Mouse (Mus musculus): ENCODE measurements at regions not wholly inside any gene's neighbourhood (a gene's known extent, or its start where the extent isn't known, plus 50 kb on each side); places are given as distances from the start of the nearest gene placed in this dataset.
"Not testable (repeated sequence)": the region's sequence is repeated elsewhere in the genome, so short reads cannot be mapped to it uniquely, and the experiment has no call there.

DNA sequence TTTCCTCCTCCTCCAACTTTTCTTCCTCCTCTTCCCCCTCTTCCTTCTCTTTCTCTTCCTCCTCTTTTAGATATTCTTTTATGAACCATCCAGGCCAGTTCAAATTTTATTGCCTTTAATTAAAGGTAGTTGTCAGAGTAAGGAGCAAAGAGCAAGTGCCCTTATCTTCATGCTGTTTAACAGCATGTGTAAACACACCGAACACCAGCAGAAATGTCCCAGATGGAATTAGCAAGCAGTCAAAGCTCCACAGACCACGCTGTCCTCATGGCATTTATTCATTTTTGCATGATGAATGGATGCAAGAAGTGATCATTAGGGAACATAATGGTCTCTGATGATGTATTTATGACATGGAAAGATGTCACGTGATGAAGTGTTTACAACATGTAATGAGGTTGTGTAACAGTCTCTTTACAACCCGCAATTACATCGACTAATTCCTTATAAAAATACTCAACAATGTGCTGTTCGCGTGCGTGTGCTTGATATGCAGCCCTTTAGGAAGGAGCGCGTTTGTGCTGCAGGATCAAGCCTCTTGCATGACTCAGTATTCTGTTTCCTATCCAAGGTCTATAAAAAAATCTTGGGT is 187.0 kb downstream of the Bmp2 start:
- in situ Hi-C loops (cut with MboI, MseI), result no loop called here

DNA sequence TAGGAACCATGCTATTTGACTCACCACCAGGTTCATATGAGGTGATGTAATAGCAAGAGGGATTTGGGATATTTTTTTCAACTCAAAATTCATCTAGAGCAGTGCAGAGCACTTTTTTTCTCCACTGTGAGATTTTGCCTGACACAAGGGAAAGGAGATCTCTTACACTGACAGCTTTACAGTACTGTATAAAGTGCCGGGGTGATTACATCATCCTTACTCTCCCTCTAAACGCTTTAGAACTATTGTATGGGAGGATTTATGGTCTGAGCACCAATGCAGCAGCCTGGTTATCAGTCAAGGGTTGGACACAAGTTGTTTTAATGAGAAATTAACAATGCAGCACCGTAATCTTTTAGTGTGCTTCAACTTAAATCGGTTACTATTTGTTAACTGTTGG is 196.5 kb downstream of the Bmp2 start:
- in situ Hi-C loops (cut with MboI, MseI), result no loop called here

DNA sequence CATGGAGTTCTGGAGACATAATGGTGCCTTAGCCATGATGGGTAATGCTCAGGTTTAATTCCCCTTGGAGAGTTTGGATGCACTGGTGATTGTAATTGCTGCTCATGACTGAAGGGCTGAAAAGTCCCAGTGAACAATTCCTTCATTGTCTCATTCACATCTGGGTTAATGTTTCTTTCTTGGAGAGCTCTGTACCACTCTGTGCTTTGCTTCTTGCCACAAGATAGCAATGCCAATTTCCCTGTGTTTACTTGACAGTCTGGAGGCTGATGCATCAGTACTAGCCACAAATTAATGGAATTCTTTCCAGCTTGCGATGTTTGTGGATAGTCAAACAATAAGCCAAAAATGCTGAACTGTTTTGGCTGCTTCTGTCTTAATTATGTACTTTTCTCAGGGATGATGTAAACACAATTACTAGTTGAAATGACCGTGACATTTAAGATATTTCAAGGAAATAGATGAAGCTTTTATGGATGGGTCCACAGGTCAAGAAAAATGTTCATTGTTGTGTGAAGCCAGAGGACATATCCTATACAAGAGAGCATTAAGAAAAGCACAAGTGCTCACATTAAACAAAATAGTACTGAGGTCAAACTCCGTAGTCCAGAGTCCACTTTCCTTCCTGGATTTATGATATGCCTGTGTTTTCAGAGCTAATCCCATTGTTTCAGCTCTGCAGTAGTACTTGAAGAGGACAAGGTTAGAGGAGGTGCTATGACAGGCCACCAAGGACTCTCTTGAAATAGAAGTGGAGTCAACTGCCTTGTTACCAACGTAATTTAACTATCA is 198.1 kb downstream of the Bmp2 start:
- in situ Hi-C loops (cut with MboI, MseI), result no loop called here

DNA sequence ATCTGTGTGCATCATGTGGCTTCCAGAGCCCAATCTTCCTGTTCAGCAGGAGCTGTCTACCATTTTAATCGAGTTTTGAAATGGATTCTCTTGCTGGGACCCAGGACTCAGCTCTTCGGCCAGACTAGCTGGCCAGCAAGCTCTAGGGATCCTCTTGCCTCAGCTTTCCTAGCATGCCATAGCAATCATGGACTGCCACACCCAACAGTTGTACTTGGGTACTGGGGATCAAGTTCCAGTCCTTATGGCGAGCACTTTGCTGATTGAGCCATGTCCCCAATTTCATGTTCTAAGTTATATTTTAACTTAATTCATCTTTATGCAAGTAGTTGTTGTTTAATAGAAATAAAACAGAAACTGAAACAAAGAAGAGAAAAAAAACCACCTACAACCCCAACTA is 202.1 kb downstream of the Bmp2 start:
- in situ Hi-C loops (cut with MboI, MseI), result no loop called here

DNA sequence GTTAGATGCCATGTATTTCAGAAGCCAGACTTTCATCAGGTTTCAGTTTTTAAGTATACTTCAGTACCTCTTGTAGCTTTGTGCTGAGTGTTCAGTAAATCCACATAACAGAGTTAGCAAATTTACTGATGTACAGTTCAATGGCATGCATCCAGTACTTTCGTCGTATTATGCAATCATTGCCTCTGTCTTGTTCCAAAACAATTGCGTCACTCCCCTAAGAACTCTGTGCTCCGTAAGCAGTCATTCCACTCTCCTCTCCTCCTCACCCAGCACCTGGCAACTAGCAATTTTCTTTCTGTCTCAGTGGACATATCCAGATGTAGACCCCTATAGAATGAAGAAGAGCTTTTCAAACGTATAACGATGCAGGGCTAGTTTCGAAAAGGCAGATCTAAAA is 209.5 kb downstream of the Bmp2 start:
- in situ Hi-C loops (cut with MboI, MseI), result no loop called here

DNA sequence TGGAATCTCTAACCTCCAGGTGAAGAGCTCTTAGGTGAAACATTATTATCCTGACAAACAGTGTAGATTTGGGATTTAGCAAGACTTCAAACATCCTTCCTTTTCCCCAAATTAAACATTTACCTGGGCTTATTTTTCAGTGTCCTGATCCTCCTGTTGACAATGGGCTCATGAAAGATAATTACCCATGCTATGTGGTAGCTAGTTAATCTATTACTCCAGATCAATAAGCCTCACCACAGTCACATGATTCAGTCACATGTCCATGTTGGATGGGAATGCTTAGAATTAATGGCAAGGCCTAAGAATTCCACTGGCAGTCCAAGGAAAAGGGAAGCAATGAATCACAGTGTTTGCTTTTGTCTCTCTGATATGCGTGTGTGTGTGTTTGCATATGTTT is 216.6 kb downstream of the Bmp2 start:
- in situ Hi-C loops (cut with MboI, MseI), result no loop called here

DNA sequence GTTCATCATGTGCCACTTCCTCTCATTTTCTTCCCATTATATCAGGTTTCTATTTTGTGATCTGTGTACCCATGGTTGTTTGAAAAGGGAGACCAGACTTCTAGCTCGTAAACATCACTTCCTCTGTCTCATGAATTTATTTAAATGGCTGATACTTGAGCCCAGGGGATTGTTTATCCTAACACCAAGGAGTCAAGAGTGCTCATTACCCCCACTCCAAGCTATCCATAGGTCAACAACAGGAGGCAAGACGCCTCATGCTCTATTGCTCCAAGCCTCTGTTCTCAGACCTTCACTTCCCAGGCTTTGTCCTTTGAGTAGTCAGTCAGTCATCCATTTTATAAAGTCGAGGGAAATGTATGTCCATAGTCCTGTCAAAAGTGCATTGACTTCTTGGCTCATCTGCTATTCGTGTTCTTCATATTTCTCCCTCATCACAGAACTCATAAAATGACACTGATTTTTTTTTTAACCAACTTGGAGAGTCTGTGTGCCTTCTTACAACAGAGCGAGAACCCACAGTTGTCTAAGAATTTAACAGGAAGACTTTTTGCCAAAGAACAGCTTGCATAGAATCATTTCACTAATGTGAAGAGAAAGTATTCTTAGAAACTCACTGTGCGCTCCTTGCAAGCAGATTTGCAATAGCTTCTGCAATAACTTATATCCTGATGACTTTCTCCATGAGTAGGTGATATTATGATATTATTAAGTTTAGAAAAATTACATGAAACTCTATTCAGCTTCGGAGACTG is 231.8 kb downstream of the Bmp2 start:
- in situ Hi-C loops (cut with MboI, MseI), result no loop called here

DNA sequence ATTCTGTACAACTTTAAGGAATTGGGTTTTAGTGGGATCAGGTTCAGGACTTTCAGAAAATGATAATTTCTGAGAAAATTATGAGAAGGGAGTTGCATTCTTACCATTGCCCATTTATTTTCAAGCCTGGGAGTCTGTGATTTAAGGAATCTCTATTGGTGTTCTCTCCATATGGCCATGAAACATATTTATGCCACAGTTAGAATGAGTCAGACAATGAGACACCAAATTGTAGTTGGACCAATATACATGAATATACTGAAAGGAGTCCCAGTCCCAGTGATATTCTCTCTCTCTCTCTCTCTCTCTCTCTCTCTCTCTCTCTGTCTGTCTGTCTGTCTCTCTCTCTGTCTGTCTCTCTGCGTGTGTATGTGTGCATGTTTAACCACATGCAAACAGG is 239.1 kb downstream of the Bmp2 start:
- in situ Hi-C loops (cut with MboI, MseI), result no loop called here

DNA sequence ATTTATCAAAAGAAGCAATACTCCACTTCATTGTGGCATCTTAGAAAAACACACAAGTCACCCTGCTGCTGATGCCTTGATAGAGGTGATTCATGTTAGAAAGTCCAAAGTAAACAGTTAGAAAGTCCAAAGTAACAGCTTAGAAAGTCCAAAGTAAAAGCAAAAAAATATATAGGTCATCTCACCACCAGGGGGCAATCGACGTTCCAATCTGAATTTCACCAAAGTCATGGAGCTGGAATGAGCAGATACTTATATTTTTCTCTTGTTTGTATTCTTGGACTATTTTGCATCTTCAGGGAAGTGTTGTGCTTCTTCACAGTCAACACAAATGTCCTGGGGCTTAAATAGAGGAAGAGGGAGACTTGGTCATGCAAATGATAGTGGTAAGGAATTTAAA is 241.3 kb downstream of the Bmp2 start:
- in situ Hi-C loops (cut with MboI, MseI), result no loop called here

DNA sequence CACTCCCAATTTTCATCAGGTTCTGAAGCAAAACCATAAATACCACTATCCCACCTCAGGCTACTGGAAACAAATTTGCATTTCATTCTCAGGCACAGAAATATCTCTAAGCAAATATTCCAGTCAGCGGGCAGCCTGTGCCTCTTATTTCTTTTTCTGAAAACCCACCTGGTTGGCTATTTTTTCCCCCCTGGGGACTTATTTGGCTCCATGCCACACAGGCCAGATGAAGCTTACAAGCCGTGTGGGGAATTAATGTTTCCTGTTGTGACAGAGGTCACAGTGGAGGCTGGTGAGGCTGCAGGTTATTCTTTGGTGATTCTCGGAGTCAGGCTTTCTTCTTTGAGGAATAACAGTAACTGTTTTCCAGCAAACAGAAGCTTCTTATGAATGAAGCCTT is 250.7 kb downstream of the Bmp2 start:
- in situ Hi-C loops (cut with MboI, MseI), result no loop called here

DNA sequence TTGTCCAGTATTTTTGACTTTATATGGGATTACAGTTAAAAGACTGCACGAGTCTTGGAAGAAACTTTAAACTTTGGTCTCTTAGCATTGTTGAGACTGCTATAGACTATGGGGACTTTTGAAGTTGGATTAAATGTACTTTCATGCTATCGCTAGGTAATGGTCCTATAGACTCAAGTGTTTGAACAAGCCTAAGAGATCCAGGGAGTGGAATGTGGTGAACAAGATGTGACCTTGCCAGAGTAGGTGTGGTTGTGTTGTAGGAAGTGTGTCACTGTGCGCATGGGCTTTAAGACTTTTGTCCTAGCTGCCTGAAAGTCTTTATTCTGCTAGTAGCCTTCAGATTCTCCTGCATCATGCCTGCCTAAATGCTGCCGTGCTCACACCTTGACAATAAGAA is 269.5 kb downstream of the Bmp2 start:
- in situ Hi-C loops (cut with MboI, MseI), result no loop called here

DNA sequence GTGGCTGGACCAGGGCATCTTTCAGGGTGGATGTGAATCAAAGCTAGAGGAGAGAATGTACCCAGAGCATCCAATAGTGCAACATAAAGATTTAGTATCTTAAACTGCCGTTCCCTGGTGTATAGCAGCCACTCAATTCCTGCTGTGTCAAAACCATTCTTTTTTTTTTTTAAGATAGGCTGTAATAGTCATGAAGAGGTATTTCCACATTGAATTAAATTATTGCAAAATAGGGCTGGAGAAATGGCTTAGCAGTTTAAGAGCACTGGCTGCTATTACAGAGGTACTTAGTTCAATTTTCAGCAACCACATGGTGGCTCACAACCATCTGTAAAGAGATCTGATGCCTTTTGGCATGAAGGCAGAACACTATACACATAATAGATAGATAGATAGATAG is 277.4 kb downstream of the Bmp2 start:
- in situ Hi-C loops (cut with MboI, MseI), result no loop called here

DNA sequence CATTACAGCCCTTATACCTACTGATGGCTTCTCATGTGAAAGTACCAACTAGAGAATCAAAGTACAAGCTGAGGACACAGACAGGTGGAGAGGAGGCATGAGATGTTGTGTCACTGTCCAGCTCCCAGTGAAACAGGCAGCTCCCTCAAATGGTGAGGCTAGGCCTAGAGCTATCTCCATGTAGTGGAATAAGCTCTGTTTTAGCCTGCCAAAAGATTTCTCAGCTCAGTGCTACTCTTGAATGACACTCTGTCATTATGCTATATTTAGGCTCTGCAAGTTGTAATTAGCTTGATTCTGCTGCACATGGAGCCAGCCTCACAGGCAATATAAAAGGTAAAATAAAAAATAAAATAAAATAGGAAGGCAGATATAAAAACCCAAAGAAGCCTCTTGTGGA is 298.5 kb downstream of the Bmp2 start:
- in situ Hi-C loops (cut with MboI, MseI), result no loop called here

DNA sequence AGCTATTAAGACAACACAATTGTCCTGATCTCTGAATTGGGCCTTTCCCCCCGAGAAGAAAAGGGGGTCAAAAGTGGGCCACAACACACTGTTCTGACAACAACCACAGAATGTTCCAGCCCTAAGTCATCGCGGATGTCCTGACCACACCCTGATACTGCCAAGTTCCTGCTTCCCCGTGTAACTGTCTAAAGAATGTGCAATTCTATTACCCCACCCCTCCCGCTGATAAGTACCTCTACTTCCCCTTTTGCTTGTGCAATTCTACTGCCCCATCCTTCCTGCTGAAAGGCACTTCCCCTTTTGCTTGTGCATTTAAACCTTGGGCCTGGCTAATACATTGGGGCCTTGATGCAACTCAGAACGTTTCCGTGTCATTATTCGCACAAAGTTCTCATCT is 323.0 kb downstream of the Bmp2 start:
- in situ Hi-C loops (cut with MboI, MseI), result not testable (repeated sequence)

DNA sequence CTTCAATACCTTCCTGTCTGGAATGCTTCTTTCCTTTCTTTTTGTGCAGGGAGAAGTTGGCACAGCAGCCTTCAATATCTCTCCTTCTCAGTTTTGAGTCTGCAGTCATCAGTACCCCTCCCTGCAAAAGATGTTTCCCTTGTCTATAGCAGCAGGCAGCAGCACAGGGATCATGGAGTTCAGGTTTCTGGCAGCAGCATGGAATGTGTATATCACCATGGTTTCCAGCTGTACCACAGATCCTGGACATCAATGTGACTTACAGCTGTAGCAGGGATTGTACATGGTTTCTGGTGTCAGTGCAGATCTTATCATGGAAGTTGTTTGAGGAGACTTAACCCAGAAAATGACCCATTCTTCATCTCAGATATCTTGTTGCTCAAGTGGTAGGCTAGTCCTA is 331.7 kb downstream of the Bmp2 start:
- in situ Hi-C loops (cut with MboI, MseI), result loop anchor here (10.0 kb wide), 1 partner anchor 1091 kb away; no protein-coding TSS in a partner anchor

DNA sequence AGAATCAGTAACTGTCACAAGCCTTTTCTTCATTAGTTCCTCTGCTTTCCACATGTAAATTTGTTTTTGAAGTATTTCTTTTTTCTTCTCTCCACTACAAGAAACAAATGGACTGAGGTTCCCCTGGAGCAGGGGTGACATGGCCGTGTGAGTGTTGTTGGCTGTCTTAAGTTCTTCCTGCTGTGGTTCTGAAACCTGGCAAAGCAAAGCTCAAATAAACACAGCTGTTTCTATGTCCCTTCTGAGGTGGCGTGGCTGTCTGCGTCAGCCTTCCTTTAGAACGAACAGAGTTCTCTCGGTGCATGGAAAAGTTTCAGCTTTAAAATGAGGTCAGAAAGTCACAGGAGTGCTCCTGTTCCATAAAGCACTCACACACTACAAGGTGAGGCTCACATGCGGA is 354.3 kb downstream of the Bmp2 start:
- in situ Hi-C loops (cut with MboI, MseI), result no loop called here

All from T-helper 1 cell (primary cell).